Mouse (Mus musculus) liver, embryonic 14.5 days (tissue): ENCODE data around the gene Ecpas.

Source experiments
- CTCF ChIP-seq: IDR thresholded peaks from 2 replicates; pipeline ENCODE4 v1.5.1; 2016; ENCODE audit warnings: antibody characterized with exemption, low read depth, control low read depth
- EP300 ChIP-seq: IDR thresholded peaks from 2 replicates; pipeline ENCODE4 v1.6.1; 2016; ENCODE audit warnings: antibody characterized with exemption, low read depth

GRCm38 (mm10) chr4:58910175-58911068 lies 2.1 kb downstream of the Ecpas start:
- TF ChIP-seq CTCF (no peak), EP300 (no peak)
